Mouse (Mus musculus): ENCODE data around the gene Dclk1. TPM values are rescaled to one million over a fixed set of nuclear protein-coding genes. Genes with fewer than 3 reads are reported as not detected.

The Dclk1 gene
- polyA plus RNA-seq, 1 experiment from 2014 or later: 234 TPM

DNA sequence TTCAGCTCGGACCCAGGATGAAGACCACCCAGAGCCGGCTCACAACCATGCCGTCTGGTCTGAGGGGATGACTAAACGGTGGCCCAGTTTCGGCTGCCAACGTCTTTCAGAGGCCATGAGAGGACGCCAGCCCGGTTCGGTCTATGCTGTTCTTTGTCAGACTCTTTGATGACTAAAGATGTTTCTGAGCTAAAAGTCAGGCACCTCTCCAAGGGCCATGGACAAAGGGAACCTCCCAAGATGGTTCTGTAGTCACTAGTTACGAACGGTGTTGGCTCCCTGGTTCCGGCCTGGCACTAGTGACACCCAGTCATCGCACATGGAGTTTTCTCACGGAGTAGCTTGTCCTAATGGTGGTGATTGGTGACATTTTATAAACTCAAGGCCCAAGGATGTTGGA lies 110.4 kb downstream of the Dclk1 start:
- H3K9ac ChIP-seq (ENCODE audit: low read depth, low read length): 0 out of 2 replicates have a peak overlapping the region, but pooled peaks have one; percentile 21
- H3K9me3 ChIP-seq (ENCODE audit: control insufficient read depth, low read length): no peaks in the 10 kb centered on the region
- H3K4me3 ChIP-seq (ENCODE audit: low read length): no peak overlapping the region
- peak overlapping the region; percentile 78 for H3K27ac ChIP-seq (ENCODE audit: low read depth, low read length)
- no peak for ATAC-seq
- WGBS: 65% methylated on average over 14 of the region's 14 CpGs
- no peaks in the 10 kb centered on the region for H3K27me3 ChIP-seq (replicated peaks; ENCODE audit: control insufficient read depth, insufficient read depth, low read length)
- H3K4me2 ChIP-seq (ENCODE audit: low read length): no peak overlapping the region
- peaks cover 52% of the 10 kb centered on the region for H3K4me1 ChIP-seq (ENCODE audit: control insufficient read depth, insufficient read depth, low read depth, low read length)
- no peaks in the 10 kb centered on the region for H3K36me3 ChIP-seq (ENCODE audit: control insufficient read depth, insufficient read depth, low read length)

- Histone ChIP-seq H3K27me3 (replicated peaks; ENCODE audit: control insufficient read depth, insufficient read depth, low read length) (no peaks in the 10 kb centered on the region), H3K27ac (ENCODE audit: low read depth, low read length) (no peak overlapping the region; the same call in none of the 2 replicates), H3K4me1 (ENCODE audit: control insufficient read depth, insufficient read depth, low read depth, low read length) (peaks cover 45% of the 10 kb centered on the region), H3K36me3 (ENCODE audit: control insufficient read depth, insufficient read depth, low read length) (no peaks in the 10 kb centered on the region), H3K4me3 (ENCODE audit: low read length) (no peak overlapping the region), H3K9ac (ENCODE audit: low read depth, low read length) (no peak overlapping the region), H3K9me3 (ENCODE audit: control insufficient read depth, low read length) (no peaks in the 10 kb centered on the region), H3K4me2 (ENCODE audit: low read length) (no peak overlapping the region)
- no peak for ATAC-seq
- 61% methylated on average over 9 of the region's 9 CpGs for WGBS
These were observed 111.0 kb downstream of the Dclk1 start for GRCm38 (mm10) chr3:55353169-55353568.

DNA sequence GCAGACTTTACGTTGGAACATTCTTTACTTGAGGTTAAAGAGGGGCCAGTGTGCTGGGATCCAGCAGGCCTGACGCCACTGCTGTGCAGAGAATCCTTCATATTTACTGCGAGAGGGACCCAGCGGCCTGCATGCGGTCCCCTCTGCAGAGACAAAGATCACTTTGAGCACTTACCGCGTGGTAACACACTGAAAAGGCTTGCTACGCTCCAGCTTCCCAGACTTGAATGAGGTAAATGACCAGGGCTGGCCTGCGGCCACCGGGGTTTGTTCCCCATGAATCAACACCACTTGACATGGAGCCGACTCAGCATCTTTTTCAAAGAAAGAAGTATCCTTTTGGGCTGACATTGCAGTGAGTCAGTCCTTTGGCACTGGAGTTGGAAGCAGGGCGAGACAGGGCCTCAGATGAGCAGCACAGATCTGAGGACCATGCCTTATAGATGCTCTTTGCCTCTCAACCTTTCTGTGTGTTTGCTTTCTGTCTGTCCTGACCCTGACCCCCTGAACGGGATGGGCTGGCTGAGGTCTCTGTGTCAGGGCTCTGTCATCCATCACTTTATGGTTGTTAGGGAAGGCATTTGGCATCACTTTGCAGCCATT lies 111.8 kb downstream of the Dclk1 start:
- Histone ChIP-seq H3K4me2 (ENCODE audit: low read length) (no peak overlapping the region), H3K4me1 (ENCODE audit: control insufficient read depth, insufficient read depth, low read depth, low read length) (peaks cover 41% of the 10 kb centered on the region), H3K27me3 (replicated peaks; ENCODE audit: control insufficient read depth, insufficient read depth, low read length) (no peaks in the 10 kb centered on the region), H3K27ac (ENCODE audit: low read depth, low read length) (0 out of 2 replicates have a peak overlapping the region, but pooled peaks have one; percentile 3), H3K4me3 (ENCODE audit: low read length) (no peak overlapping the region), H3K9ac (ENCODE audit: low read depth, low read length) (no peak overlapping the region; the same call in 1 of the 2 replicates), H3K36me3 (ENCODE audit: control insufficient read depth, insufficient read depth, low read length) (no peaks in the 10 kb centered on the region), H3K9me3 (ENCODE audit: control insufficient read depth, low read length) (no peaks in the 10 kb centered on the region)
- WGBS: 14% methylated on average over 13 of the region's 13 CpGs
- ATAC-seq: peak; percentile 64

DNA sequence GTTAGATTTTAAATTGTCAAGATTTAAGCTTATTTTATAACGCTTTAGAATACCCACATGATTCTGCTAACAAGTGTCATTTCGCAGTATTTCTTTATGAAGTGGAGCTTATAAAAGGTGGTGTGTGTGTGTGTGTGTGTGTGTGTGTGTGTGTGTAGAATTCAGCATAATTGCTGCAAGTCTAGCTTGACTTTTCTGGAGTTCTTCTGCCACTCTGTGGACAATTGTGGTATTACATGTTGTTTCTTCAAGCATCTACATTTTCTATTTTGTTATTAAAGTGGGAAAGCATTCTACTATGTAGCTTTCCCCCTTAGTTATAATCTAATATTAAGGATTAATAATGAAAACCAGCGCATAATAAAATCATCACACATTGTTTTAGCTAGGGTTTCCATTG lies 112.6 kb downstream of the Dclk1 start:
- Histone ChIP-seq H3K4me1 (ENCODE audit: control insufficient read depth, insufficient read depth, low read depth, low read length) (peaks cover 36% of the 10 kb centered on the region), H3K4me2 (ENCODE audit: low read length) (no peak overlapping the region), H3K4me3 (ENCODE audit: low read length) (no peak overlapping the region), H3K9ac (ENCODE audit: low read depth, low read length) (no peak overlapping the region), H3K27me3 (replicated peaks; ENCODE audit: control insufficient read depth, insufficient read depth, low read length) (no peaks in the 10 kb centered on the region), H3K9me3 (ENCODE audit: control insufficient read depth, low read length) (no peaks in the 10 kb centered on the region), H3K27ac (ENCODE audit: low read depth, low read length) (no peak overlapping the region), H3K36me3 (ENCODE audit: control insufficient read depth, insufficient read depth, low read length) (no peaks in the 10 kb centered on the region)
- ATAC-seq: no peak
- WGBS: 15% methylated on average over 3 of the region's 3 CpGs

DNA sequence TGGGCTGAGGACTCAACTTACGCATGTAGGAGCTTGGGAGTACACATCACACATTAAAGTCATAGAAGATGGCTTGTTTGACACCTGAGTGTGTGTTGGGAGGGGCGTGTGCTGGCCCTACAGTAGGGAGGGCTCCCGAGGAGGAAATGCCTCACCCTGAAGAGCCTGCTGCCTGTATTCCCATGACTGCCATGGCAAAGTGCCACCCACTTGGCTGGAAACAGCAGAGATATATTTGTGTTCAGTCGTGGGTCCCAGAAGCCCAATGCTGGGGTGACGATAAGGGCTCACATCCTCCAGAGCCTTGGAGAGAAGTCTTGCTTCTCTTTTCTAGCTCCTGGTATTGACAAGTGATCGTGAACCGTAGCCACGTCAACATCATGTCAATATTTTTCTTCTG lies 116.3 kb downstream of the Dclk1 start:
- no peaks in the 10 kb centered on the region for H3K36me3 ChIP-seq (ENCODE audit: control insufficient read depth, insufficient read depth, low read length)
- 76% methylated on average over 8 of the region's 8 CpGs for WGBS
- no peak overlapping the region for H3K27ac ChIP-seq (ENCODE audit: low read depth, low read length)
- H3K4me3 ChIP-seq (ENCODE audit: low read length): no peak overlapping the region
- H3K4me2 ChIP-seq (ENCODE audit: low read length): no peak overlapping the region
- H3K27me3 ChIP-seq (replicated peaks; ENCODE audit: control insufficient read depth, insufficient read depth, low read length): no peaks in the 10 kb centered on the region
- H3K4me1 ChIP-seq (ENCODE audit: control insufficient read depth, insufficient read depth, low read depth, low read length): peaks cover 11% of the 10 kb centered on the region
- no peak for ATAC-seq
- H3K9ac ChIP-seq (ENCODE audit: low read depth, low read length): no peak overlapping the region
- H3K9me3 ChIP-seq (ENCODE audit: control insufficient read depth, low read length): no peaks in the 10 kb centered on the region

DNA sequence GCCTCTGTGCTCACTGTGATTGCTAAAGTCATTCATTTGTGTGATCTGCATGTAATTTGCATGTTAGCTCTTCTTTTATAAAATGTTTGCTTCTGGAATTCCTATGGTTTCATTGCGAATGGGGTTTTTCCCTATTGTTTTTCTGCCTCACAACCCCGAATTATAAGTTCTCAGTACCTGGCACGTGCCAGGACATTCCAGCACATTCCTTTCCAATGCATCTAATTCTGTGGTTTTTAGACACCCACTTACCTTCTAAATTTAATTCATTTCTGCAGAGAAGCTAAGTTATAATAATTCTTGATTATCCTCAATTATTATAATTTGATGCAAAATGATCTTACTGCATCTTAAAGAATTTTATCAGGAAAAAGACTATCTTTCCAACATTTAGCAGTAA lies 118.7 kb downstream of the Dclk1 start:
- Histone ChIP-seq H3K9me3 (ENCODE audit: control insufficient read depth, low read length) (no peaks in the 10 kb centered on the region), H3K27me3 (replicated peaks; ENCODE audit: control insufficient read depth, insufficient read depth, low read length) (no peaks in the 10 kb centered on the region), H3K4me3 (ENCODE audit: low read length) (no peak overlapping the region), H3K4me2 (ENCODE audit: low read length) (no peak overlapping the region), H3K4me1 (ENCODE audit: control insufficient read depth, insufficient read depth, low read depth, low read length) (no peaks in the 10 kb centered on the region), H3K36me3 (ENCODE audit: control insufficient read depth, insufficient read depth, low read length) (no peaks in the 10 kb centered on the region), H3K27ac (ENCODE audit: low read depth, low read length) (no peak overlapping the region), H3K9ac (ENCODE audit: low read depth, low read length) (no peak overlapping the region)
- 85% methylated on average over 3 of the region's 3 CpGs for WGBS
- no peak for ATAC-seq

- H3K36me3 ChIP-seq (ENCODE audit: control insufficient read depth, insufficient read depth, low read length): no peaks in the 10 kb centered on the region
- no peak overlapping the region for H3K4me3 ChIP-seq (ENCODE audit: low read length)
- no peak for ATAC-seq
- no peak overlapping the region for H3K4me2 ChIP-seq (ENCODE audit: low read length)
- H3K9ac ChIP-seq (ENCODE audit: low read depth, low read length): no peak overlapping the region
- H3K4me1 ChIP-seq (ENCODE audit: control insufficient read depth, insufficient read depth, low read depth, low read length): no peaks in the 10 kb centered on the region
- WGBS: 67% methylated on average over 8 of the region's 8 CpGs
- no peaks in the 10 kb centered on the region for H3K9me3 ChIP-seq (ENCODE audit: control insufficient read depth, low read length)
- H3K27ac ChIP-seq (ENCODE audit: low read depth, low read length): no peak overlapping the region
- no peaks in the 10 kb centered on the region for H3K27me3 ChIP-seq (replicated peaks; ENCODE audit: control insufficient read depth, insufficient read depth, low read length)
These were observed 125.0 kb downstream of the Dclk1 start for GRCm38 (mm10) chr3:55367166-55367565.

DNA sequence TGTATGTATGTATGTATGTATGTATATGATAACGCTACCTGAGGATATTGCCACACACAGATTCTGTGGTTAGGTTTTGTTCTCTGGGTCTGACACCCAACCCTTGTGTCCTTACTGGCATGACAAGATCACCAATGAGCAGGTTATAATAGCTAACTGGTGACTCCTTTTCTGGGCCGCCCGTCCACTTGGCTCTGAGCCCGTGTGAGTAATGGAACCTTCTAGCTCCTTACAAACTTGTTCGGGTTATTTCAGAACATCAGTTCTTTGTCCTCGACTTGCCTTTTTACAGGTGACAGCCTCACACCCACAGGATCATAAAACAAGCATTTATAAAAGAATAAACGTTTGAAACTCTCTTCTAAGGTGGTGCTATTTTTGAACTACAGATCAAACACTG lies 127.0 kb downstream of the Dclk1 start:
- no peaks in the 10 kb centered on the region for H3K27me3 ChIP-seq (replicated peaks; ENCODE audit: control insufficient read depth, insufficient read depth, low read length)
- peaks cover 1% of the 10 kb centered on the region for H3K4me1 ChIP-seq (ENCODE audit: control insufficient read depth, insufficient read depth, low read depth, low read length)
- 77% methylated on average over 7 of the region's 7 CpGs for WGBS
- no peak for ATAC-seq
- no peak overlapping the region for H3K27ac ChIP-seq (ENCODE audit: low read depth, low read length)
- no peak overlapping the region for H3K9ac ChIP-seq (ENCODE audit: low read depth, low read length)
- H3K9me3 ChIP-seq (ENCODE audit: control insufficient read depth, low read length): no peaks in the 10 kb centered on the region
- no peak overlapping the region for H3K4me3 ChIP-seq (ENCODE audit: low read length)
- H3K4me2 ChIP-seq (ENCODE audit: low read length): no peak overlapping the region
- no peaks in the 10 kb centered on the region for H3K36me3 ChIP-seq (ENCODE audit: control insufficient read depth, insufficient read depth, low read length)

DNA sequence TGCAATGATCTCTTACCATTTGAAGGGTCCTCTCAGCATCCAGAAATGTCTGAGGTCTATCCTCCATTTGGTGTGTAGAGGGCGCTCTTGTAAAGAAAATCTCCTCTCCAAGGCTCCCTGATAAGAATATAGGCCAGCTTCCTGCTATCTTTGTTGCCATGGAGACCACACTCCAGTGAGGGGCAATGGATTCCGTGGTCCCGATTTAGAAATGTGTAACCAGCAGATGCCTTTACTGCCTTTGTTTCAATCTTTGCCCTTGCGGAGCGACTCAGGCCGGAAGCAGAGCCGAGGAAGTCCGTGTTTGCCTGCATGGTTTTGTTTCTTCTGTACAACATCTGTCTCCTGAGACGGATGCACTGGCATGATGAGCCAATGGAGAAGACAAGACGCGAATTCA lies 131.5 kb downstream of the Dclk1 start:
- H3K9me3 ChIP-seq (ENCODE audit: control insufficient read depth, low read length): no peaks in the 10 kb centered on the region
- WGBS: under 1% methylated on average over 11 of the region's 11 CpGs
- H3K4me2 ChIP-seq (ENCODE audit: low read length): peak overlapping the region; percentile 60
- H3K9ac ChIP-seq (ENCODE audit: low read depth, low read length): peak overlapping the region; percentile 55; the same call in 1 of the 2 replicates
- peak; percentile 93 for ATAC-seq
- no peaks in the 10 kb centered on the region for H3K36me3 ChIP-seq (ENCODE audit: control insufficient read depth, insufficient read depth, low read length)
- H3K27me3 ChIP-seq (replicated peaks; ENCODE audit: control insufficient read depth, insufficient read depth, low read length): no peaks in the 10 kb centered on the region
- peak overlapping the region; percentile 88 for H3K27ac ChIP-seq (ENCODE audit: low read depth, low read length)
- peak overlapping the region; percentile 38 for H3K4me3 ChIP-seq (ENCODE audit: low read length)
- H3K4me1 ChIP-seq (ENCODE audit: control insufficient read depth, insufficient read depth, low read depth, low read length): peaks cover 5% of the 10 kb centered on the region
